Comparison of ENCODE assay signal across 26 mouse cellular contexts in genomic region chr17:86788316-86788715, GRCm38 (mm10). TPM values are rescaled to one million over a fixed set of nuclear protein-coding genes. Genes with fewer than 3 reads are reported as not detected.
DNase-seq lines count a peak whose midpoint lies in the region; ATAC-seq lines count a peak whose summit lies in the region.
"Had no signal": no experiment of that assay in that cellular context is flagged by ENCODE, and none has a peak within 500 bp of the region (broad histone marks: within the 10 kb centered on the region; RNA-seq: fewer than 3 reads in every experiment).

No protein-coding gene starts in this region.

- H3K27me3 ChIP-seq in heart, embryonic 12.5 days (replicated peaks), result no peaks in the 10 kb centered on the region; the same call in 1 of the 2 replicates
- H3K27me3 ChIP-seq: CH12.LX; hindbrain, embryonic 15.5 days; midbrain, embryonic 15.5 days; neural tube, embryonic 13.5 days had no signal

- 69% methylated on average over 6 of the region's 6 CpGs for WGBS in heart, embryonic 12.5 days

- H3K4me2 ChIP-seq in heart, embryonic 12.5 days, result no peak overlapping the region
- H3K4me2 ChIP-seq: hindbrain, embryonic 15.5 days; limb, embryonic 12.5 days; liver, embryonic 11.5 days; midbrain, embryonic 15.5 days; neural tube, embryonic 13.5 days had no signal

- H3K27ac ChIP-seq in heart, embryonic 12.5 days (ENCODE audit: poor library complexity, severe bottlenecking), result no peak overlapping the region
- H3K27ac ChIP-seq: forebrain, embryonic 10.5 days; heart, embryonic 10.5 days; hindbrain, embryonic 15.5 days; limb, embryonic 12.5 days; midbrain, embryonic 15.5 days; neural tube, embryonic 13.5 days had no signal

- peak; percentile 93 for DNase-seq in heart, adult 11 months
- peak; percentile 52 to 59 for DNase-seq in kidney, postnatal 4 days
- no peak for DNase-seq in kidney, adult 18-20 months
- DNase-seq in lung, postnatal 4 days, result peak; percentile 55 to 73
- no peak for DNase-seq in embryo, embryonic 10 days (ENCODE audit: low spot score)
- DNase-seq: adrenal gland, postnatal 10 days; B cell, adult 2 months; cerebellum, adult 2 months; gastrocnemius, postnatal 14 days; retina, postnatal 1 day; right cerebral cortex, postnatal 25 days; spleen, adult 18-20 months; thymus, postnatal 25 days had no signal

- no peaks in the 10 kb centered on the region for H3K9me3 ChIP-seq in heart, embryonic 12.5 days (replicated peaks)
- H3K9me3 ChIP-seq: forebrain, embryonic 10.5 days; heart, embryonic 10.5 days; hindbrain, embryonic 15.5 days; limb, embryonic 12.5 days; midbrain, embryonic 15.5 days; neural tube, embryonic 13.5 days had no signal

- ATAC-seq in heart, embryonic 12.5 days (ENCODE audit: insufficient number of reproducible peaks, low FRiP score), result no peak
- ATAC-seq in granulocyte monocyte progenitor cell, adult 5-6 weeks (replicated peaks; ENCODE audit: poor library complexity, severe bottlenecking), result peak; percentile 61
- ATAC-seq: intestine, postnatal 0 days; midbrain, embryonic 15.5 days had no signal

- no peaks in the 10 kb centered on the region for H3K36me3 ChIP-seq in heart, embryonic 12.5 days
- H3K36me3 ChIP-seq: forebrain, embryonic 10.5 days; G1E; heart, embryonic 10.5 days; hindbrain, embryonic 15.5 days; limb, embryonic 12.5 days; midbrain, embryonic 15.5 days; neural tube, embryonic 13.5 days had no signal

- H3K9ac ChIP-seq in heart, embryonic 12.5 days, result no peak overlapping the region
- H3K9ac ChIP-seq: hindbrain, embryonic 15.5 days; limb, embryonic 12.5 days; midbrain, embryonic 15.5 days; neural tube, embryonic 13.5 days had no signal

- H3K4me3 ChIP-seq in heart, embryonic 12.5 days, result no peak overlapping the region
- H3K4me3 ChIP-seq: forebrain, embryonic 10.5 days; heart, embryonic 10.5 days; hindbrain, embryonic 15.5 days; limb, embryonic 12.5 days; midbrain, embryonic 15.5 days; neural tube, embryonic 13.5 days had no signal

- peaks cover 40% of the 10 kb centered on the region for H3K4me1 ChIP-seq in heart, embryonic 12.5 days (replicated peaks)

RNA-seq across cellular contexts. Expression of gene Epas1, which starts 34.8 kb away (rescaled TPM):
- polyA plus RNA-seq in heart, embryonic 12.5 days (2016; fragmentation: Nextera tagmentation; extraction: Ambion mirVana), result 7.2 and 9.6 TPM in 2 replicates
- 0.49 TPM in 1 of 2 replicates, not detected in the other for total RNA-seq in granulocyte monocyte progenitor cell, adult 5-6 weeks (2014; fragmentation: Nextera tagmentation)
- total RNA-seq in granulocyte monocyte progenitor cell, adult 5-6 weeks (2017), result under 0.01 and 0.15 TPM in 2 replicates
- total RNA-seq: hematopoietic stem cell, adult 5-6 weeks had no signal
- polyA plus RNA-seq: G1E had no signal

Comparison
In these comparisons a context has a peak if more than half of its experiments do, and no peak if none do; other contexts are left out.
1. DNase-seq: peak in heart, adult 11 months (single experiment), kidney, postnatal 4 days (2 of 2) and lung, postnatal 4 days (2 of 2); none in kidney, adult 18-20 months (single experiment) and embryo, embryonic 10 days (single experiment).